Mouse (Mus musculus) heart, postnatal 14 days (tissue): ENCODE data around the gene 5730596B20Rik. TPM values are rescaled to one million over a fixed set of nuclear protein-coding genes. Genes with fewer than 3 reads are reported as not detected.

Experiments
- DNase-seq, 2 experiments: peaks; one replicate each; pipeline ENCODE4 v3.0.0; 2021 to 2022
- intact Hi-C: fragments of 180-260 bp; cut with DNase I; formaldehyde crosslinking; loops from one replicate; pipeline ENCODE4 v1.15.1; 2025
- total RNA-seq, 2 experiments: library from RNA; stranded (reverse); gene quantifications; 2 replicates each; pipeline ENCODE4 v1.2.3; 2021

Gene 5730596B20Rik
- total RNA-seq, 2 experiments from 2014 or later = 0.17 to 0.20 TPM

DNA sequence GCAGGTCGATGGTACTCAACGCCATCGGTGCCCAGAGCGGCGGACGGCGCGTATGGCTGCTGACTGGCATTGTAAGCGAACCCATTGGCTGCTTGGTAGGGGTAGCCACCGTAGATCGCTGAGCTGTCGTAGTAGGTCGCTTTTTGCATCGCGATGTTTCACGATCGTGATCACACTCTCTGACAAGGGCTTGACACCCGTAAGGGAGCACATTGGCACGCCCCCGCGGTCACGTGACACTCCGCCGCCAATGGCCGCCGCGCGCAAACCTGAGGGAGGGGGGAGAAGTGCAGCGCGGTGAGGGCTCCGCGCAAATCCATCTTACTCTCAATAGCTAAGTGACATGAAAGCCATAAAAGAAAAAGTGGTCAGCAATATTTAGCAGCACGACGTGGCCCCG is 4.8 kb upstream of the 5730596B20Rik start:
- peak in 1 of 2 experiments; percentile 71 for DNase-seq

DNA sequence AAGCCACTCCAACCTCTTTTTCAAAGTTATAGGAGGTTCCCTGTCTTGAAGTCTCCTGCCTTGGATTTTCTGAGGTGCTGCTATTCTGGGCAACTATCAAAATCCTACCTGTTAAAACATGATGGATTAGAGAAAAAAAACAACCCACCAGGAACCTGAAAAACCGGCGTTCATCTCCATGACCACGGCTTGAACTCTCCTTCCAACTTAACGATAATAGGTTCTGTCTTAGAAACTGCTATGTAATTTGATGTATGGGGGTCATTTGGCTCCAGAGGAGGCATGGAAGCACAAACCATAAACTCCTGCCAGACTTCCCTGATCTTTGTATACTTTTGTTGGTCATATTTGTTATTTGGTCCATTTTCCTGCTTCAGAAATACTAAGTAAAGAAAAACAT is 3.6 kb upstream of the 5730596B20Rik start:
- intact Hi-C loops = no loop called here
- DNase-seq = no peak

More for the DNA sequence above, 4.8 kb upstream of the 5730596B20Rik start:
- intact Hi-C loops = no loop called here

DNA sequence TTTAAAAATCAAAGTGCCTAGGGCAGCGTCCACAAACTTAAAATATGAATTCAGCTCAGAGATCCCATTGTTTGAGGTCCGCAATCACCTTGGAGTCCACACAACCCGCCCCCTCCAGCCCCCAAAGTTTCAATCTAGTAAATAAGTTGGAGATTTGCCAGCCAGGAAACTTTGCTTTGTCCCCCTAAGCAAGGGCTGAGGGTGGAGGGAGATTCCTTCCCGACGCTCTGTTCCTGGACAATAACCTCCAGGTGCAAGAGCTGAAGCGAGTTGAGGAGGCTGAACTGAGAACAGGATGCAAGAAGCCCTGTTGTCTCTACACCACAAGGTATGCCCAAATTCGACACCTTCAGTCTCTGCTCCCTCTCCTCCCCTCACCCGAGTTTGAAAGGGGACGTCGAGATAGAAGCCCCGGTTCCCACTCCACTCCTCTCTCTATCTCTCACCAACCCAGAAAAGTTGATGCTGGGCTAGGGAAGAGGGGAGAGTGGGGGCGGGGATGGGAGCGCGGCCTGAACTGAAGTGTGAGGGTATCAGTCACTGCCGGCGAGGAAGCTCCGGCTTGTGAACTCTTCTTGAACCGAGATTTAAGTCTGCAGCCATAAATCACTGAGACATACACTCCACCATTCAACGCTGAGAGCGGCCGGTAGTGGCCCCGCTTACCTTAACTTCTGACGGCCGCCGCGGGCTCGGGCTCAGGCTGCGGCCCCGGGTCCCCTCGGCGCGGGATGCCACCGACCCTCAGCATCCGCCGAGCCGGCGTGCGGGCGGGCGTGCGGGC is 2.1 kb upstream of the 5730596B20Rik start:
- no peak for DNase-seq
- intact Hi-C loops = no loop called here

DNA sequence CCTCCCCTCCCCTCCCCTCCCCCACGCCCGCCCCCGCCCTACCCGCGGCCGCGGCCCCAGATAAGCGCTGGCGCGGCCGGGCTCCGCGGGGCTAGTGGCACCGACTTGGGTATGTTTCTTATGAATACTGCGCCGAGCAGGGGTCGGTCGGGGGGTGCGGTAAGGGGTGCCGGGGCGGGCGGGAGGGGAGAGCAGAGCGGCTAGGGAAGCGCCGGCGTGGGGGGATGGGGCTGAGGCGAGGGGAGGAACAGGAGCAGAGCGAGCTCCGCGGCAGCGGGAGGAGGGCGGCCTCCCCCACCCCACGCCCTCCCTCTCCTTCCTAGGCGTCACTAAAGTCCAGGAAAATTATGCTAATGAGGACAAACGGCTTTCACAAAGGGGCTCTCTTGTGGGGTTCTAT is 1.4 kb upstream of the 5730596B20Rik start:
- intact Hi-C loops = no loop called here
- no peak for DNase-seq

DNA sequence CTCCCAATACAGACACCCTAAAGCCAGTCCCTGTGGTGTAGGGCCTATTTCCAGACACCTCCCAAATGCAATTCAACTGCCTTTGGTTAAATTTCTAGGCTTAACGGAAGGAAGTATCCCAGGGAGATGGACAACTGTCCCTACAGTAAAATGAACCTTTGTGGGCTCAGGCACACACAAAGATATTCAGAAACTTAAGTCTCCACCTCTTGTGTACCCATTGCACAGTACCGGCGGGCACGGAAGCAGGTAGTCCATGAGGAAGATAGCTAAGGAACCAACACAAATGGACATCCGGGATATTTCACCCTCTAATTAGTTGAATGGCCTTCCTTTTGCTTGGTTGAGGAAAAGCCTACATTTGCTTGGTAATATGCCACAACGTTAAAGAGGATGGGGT is 907 bp upstream of the 5730596B20Rik start:
- no peak for DNase-seq
- intact Hi-C loops = no loop called here

DNA sequence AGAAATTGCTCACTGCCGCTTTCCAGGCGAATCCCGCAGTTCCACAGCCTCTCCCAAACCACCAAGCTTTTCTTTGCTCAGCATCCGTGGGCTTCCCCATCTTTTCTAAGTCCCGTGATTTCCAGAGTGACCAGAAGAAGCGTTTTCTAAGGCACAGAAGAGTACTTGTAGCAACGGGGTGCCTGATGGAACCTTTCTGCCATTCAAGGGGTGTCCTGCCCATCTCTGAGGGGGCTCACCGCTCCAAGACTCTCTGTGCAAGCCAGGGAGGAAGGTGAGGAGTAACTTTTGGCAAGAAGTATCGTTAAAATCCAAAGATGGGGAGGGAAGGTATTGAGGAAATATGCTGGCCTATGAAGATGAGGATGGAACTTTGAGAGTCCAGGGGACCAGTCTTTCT is 508 bp downstream of the 5730596B20Rik start:
- intact Hi-C loops = no loop called here
- no peak for DNase-seq

DNA sequence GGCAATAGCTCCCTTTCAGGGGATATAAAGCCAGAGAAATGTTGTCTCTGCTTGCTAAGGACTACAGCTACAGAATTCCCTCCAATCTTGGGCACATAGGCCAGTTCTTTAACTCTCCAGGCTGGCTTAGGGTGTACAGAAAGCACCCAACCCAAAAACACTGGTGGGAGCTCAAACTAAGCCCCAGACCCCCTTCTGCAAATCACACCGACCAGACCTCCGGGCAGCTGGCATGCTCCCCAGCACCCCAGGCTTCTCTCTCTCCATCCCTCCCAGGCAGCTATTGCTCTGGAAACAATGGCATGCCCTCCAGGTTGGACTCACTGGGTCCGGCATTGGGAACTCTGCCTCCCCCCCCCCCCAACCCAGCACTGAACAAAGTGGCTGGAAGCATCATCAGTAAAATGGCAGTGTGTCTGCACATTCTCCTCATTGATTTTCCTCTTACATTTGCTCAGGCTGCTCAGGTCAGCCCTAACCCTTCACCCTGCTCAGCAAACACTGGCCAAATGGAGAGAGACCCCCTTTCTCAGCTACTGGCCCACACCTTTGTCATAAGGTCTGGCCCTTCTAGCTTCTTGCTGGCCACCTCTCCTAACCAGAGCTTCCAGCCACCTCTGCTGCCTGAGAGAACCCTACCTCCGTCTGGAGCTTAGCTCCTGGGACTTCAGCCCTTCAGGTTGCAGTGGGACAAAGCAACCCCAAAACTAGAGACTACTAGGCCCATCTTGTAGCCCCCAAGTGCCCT is 1.8 kb downstream of the 5730596B20Rik start:
- intact Hi-C loops = no loop called here

DNA sequence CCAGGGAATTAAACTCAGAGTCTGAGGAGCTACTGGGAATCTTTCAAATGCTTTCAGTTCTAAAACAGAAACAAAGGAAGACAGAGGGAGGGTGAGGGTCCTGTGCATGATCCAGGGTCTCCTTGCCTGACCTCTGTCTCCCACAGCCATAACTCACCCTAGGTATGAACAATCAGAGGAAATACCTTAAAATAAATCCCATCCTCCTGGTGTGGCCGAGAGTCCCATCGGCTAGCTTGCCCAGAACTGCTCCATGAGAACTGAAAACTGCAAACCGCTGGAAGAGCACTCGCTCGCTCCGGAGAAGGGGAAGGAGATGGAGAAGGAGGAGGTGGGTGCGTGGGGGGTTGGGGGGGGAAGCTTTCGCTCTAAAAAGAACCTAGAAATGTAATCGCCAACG is 2.4 kb downstream of the 5730596B20Rik start:
- intact Hi-C loops = no loop called here
- DNase-seq = no peak

More for the DNA sequence above, 1.8 kb downstream of the 5730596B20Rik start:
- DNase-seq = no peak

DNA sequence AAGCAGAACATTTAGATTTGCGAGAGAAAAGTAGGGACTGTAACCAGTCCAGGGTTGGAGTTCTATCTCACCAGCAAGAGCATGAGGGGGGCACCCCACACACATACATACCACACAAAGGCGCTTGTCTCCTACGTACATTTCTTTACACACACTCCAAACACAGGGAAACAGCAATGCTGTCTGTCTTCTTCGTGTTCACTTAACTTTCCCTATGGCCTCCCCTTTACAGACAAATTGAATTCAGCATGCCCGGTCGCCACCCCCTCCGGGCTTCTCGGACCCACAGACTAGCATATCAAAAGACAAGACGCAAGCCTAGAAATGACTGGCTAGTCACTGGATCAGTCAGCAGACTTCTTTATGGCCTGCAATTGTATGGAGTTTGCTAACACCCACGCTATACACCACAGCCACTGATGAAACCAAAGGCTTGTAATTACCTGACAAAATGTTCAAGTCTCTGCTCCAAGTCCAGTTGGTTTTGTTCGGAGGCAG is 3.0 kb downstream of the 5730596B20Rik start:
- intact Hi-C loops = no loop called here
- no peak for DNase-seq

DNA sequence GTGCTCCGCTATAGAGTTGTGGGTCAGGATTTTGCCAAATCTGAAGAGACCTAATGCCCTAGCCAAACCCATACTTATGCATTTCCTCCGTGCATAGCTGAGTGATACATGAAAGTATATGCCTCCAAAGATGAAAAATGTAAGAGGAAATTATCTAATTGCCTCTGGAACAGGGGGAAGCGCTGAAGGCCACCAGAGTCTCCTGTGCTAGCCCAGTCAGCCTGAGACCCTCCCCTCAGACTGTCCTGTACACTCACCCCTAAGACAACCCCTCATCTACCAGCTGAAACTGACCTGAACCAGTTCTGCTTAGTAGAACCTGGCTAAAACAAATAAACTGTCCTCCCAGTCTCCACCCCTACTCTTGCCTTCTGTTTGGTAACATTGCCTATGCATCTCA is 3.4 kb downstream of the 5730596B20Rik start:
- DNase-seq = no peak
- intact Hi-C loops = no loop called here

DNA sequence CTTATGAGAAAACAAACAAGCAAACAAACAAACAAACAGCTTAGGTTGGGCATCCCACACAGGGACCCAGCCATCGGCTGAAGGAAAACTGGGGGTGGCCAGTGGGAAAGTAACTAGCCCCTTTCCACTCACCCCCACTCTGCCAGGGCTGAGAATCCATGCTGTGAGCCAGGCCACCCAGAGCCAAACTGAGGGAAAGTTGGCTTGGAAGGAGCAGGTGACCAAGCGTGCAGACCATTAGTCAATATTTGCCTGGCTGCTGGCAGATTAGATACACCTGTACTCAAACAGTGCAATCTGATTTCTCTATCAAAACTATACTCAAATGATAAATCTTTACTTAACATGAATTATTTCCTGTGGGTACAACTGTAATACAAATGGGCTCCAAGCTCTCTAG is 4.7 kb downstream of the 5730596B20Rik start:
- intact Hi-C loops = no loop called here
- no peak for DNase-seq

DNA sequence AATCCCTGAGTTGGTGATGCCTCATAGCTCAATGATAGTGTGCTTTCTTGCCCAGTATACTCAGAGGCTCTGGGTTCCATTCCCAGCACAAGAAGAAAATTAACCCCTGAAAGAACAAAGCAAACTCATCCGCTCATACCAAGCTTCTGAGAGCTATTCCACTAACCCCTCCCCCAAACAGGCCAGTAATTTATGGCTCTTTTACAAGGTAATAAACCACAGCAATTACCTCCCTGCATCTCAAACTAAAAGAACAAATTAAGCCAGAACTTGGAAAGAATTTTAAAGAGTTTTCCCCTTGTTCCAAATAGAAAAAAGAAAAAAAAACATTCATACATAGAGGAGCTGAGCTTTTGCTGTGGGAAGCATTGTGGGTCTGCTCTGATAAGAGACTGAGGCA is 5.5 kb downstream of the 5730596B20Rik start:
- intact Hi-C loops = no loop called here
- DNase-seq = no peak

DNA sequence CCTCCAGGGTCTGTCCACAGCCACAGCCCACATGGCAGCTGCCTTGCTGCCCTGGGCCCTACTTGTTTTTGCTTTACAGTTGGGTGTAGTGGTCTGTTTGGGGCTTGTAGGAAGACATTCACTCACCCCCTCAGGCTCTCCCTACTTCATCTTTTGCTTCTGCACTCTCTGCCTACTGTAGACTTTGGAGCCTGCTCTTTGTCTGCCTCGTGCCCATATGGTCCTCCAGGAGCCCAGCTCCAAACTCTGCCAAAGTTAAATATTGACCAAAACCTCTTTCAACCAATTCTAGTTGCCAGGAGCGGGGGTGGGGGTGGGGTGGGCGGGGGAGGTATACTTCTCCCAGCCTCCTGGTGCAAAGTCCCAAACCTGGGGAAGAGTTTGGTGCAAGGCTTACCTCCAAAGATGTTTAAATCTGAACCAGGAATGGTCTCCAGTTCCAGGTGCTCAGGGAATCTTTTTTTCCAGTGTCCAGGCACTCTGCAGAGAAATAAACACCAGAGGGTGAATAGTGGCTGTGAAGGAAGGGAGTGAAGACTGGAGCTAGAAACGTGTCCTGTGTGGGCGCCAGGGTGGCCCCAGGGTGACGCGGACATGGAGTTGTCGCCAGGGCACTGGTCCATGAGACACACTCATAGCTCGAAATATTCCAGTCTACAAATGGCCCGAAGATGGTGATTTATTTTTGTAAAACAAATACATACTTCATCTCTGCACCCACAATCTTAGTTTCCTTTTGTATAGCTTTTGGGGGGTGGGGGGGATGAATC is 6.2 kb downstream of the 5730596B20Rik start:
- intact Hi-C loops = no loop called here
- no peak for DNase-seq

DNA sequence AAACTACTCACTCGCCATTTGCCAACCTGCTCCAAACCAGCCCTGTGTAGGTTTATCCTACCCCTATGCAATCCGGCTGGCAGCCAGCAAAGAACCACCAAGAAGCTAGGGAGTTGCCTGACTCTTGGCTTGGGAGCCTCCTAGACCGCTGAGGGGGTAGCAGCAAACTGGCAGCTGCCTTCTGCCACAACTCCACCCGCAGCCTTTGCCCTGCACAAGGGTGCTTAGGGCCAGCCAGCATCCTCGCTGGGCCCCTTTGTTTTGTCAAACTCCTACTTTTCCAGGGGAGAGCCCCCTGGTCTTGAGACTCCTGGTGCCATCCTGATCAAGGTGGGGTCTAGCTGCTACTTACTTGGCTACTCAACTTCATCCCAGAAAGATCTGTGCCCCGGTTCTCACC is 7.4 kb downstream of the 5730596B20Rik start:
- intact Hi-C loops = no loop called here

DNA sequence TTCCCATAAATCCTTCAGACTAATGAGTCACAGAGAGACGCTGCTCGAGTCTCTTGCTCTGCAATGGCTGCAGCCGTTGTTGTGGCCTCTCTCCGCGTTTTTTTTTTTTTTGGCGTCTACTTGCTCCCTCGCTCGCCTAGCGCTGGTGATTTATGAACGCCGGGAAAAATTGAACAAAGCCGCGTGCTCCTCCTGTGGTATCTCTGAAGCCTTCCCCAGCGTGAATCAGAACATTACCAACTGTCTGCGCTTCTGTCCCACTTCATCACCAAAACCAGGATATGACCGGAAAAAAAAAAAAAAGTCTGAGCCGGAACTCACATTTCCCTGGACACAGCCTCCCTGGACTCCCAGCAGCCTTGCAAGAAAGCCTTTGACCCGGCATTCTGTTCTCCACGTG is 7.9 kb downstream of the 5730596B20Rik start:
- DNase-seq = no peak
- intact Hi-C loops = no loop called here

More for the DNA sequence above, 7.4 kb downstream of the 5730596B20Rik start:
- DNase-seq = no peak

DNA sequence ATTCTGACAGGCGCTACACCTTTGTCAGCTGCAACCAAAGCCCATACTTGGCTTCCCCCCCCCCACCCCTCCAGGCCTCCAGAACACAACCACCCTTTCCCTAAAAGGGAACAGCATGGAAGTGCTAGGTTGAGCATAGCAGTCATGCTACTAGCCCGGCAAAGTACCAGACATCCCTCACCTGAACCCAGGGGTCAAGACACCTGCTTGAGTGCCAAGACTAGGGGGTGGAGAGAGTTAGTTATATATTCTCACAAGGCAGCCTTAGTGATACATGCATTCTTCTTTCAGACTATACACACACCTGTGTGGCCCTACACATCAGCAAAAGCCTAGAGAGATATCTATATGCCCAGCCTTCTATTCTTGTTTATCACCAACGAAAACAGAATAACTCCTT is 8.5 kb downstream of the 5730596B20Rik start:
- no peak for DNase-seq
- intact Hi-C loops = no loop called here

DNA sequence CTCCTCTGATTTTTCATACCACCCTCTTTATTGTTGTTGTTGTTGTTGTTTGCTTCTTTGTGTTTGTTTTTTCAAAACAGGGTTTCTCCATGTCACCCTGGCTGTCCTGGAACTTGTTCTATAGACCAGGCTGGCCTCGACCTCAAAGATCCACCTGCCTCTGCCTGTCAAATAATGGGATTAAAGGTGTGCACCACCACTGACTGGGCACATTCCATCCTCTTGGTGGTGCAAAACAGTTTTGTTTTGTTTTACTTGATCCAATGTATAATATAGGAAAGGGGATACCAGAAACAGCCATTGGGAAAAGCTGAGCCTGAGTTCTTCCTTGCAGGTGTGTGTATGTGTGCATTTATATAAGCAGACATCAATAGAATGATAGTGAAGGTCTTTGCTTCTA is 9.2 kb downstream of the 5730596B20Rik start:
- no peak for DNase-seq
- intact Hi-C loops = no loop called here

DNA sequence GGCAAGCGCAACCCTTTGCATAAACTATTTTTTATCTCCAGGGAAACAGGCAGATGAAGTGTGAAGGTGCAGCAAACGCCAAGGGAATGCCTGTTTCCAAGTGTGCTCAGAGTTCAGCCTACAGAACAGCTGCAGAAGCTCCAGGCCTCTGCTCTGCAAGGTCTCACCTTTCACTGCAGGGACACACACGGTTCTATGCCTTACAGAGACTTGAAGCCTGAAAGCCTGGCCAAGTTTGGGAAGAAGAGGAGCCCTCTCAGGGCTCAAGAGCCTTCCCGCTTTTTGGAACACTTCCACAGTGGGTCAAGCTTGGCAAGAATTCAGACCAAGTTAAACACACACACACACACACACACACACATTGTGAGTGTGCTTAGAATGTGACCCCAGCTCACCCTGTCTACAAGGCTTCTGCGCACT is 11.9 kb downstream of the 5730596B20Rik start:
- no peak for DNase-seq
- intact Hi-C loops = no loop called here

DNA sequence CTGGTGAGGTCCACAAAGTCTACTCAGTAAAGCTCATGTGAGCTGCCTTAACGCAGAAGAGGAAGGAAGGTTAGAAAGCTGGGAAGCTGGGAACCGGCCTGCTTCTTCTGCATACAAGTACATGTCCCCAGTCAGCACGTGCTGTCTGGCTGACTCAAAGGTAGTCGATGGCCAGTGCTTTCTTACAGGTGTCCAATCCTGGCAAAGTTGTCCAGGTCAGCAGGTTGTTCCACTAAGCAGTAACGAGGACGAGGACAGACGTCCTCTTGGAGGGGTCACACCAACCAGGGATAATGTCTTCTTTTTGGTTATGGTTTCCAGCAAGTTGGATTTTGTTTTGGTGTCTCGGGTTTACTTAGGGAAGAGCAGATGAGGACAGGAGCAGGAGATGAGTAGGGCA is 12.6 kb downstream of the 5730596B20Rik start:
- DNase-seq = no peak
- intact Hi-C loops = no loop called here

DNA sequence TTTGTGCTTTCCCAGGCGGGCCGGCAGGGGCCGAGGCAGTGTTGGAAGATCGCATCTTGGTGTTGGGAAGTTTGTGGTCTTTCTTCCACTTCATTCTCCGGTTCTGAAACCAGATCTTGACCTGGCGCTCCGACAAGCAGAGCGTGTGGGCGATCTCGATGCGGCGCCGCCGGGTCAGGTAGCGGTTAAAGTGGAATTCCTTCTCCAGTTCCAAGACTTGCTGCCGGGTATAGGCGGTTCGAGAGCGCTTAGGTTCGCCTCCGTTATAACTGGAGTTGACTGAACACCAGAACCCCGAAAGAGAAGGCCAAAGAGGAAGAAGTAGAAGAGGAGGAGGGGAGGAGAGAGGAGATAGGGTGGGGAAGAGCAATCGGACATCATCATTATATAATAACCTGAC is 13.1 kb downstream of the 5730596B20Rik start:
- no peak for DNase-seq

More for the DNA sequence above, 13.1 kb downstream of the 5730596B20Rik start:
- intact Hi-C loops = no loop called here
